Mouse (Mus musculus) midbrain, embryonic 13.5 days (tissue): ENCODE results near the gene Itpkb. TPM values are rescaled to one million over a fixed set of nuclear protein-coding genes. Genes with fewer than 3 reads are reported as not detected.

Source experiments
- ATAC-seq: fragments of 200-750 bp; cut with Nextera tagmentation; 2 replicates; pipeline ENCODE4 v1.8.0; 2017; ENCODE audit warnings: mild to moderate bottlenecking, moderate TSS enrichment, moderate library complexity
- H3K27ac ChIP-seq: fragments of 300-500 bp; sonication (generic); 2 replicates; pipeline ENCODE4 v1.5.1; 2015; ENCODE audit warnings: inconsistent platforms, mild to moderate bottlenecking, moderate library complexity
- H3K27me3 ChIP-seq: fragments of 300-500 bp; sonication (generic); 2 replicates; pipeline ENCODE4 v1.6.1; 2015; ENCODE audit warnings: mild to moderate bottlenecking, inconsistent platforms
- H3K36me3 ChIP-seq: fragments of 300-500 bp; sonication (generic); 2 replicates; pipeline ENCODE4 v1.6.1; 2015; ENCODE audit warnings: mild to moderate bottlenecking, inconsistent platforms
- H3K4me1 ChIP-seq: fragments of 300-500 bp; sonication (generic); replicated peaks from 2 replicates; pipeline ENCODE4 v1.6.1; 2015; ENCODE audit warnings: inconsistent platforms
- H3K4me2 ChIP-seq: fragments of 300-500 bp; sonication (generic); replicated peaks from 2 replicates; pipeline ENCODE4 v1.6.1; 2015; ENCODE audit warnings: moderate library complexity, mild to moderate bottlenecking, inconsistent platforms
- H3K4me3 ChIP-seq: fragments of 300-500 bp; sonication (generic); replicated peaks from 2 replicates; pipeline ENCODE4 v1.5.1; 2015; ENCODE audit warnings: mild to moderate bottlenecking, inconsistent platforms
- H3K9ac ChIP-seq: fragments of 300-500 bp; sonication (generic); replicated peaks from 2 replicates; pipeline ENCODE4 v1.6.1; 2015; ENCODE audit warnings: mild to moderate bottlenecking, inconsistent platforms
- H3K9me3 ChIP-seq: fragments of 300-500 bp; sonication (generic); 2 replicates; pipeline ENCODE4 v1.6.1; 2016; ENCODE audit warnings: mild to moderate bottlenecking, inconsistent platforms
- whole genome bisulfite sequencing: fragments of 180-500 bp; shearing (Covaris S2); methylation state at CpG from one replicate; pipeline ENCODE4 v1.1.7; 2015; 5-methylcytosine and 5-hydroxymethylcytosine counted together
- polyA plus RNA-seq: library from polyadenylated mRNA; unstranded; fragments of >200 nt; fragmentation: Nextera tagmentation; extraction: Ambion mirVana; gene quantifications from 2 replicates; pipeline ENCODE4 v1.2.1, GENCODE M21; 2015

Itpkb gene
- polyA plus RNA-seq, 1 experiment from 2014 or later: 2.5 TPM

GRCm38 (mm10) chr1:180393873-180394272 is 63.6 kb downstream of the Itpkb start:
- Histone ChIP-seq H3K4me2 (no peak overlapping the region), H3K27ac (no peak overlapping the region), H3K4me3 (no peak overlapping the region), H3K36me3 (no peaks in the 10 kb centered on the region), H3K9ac (no peak overlapping the region), H3K4me1 (no peaks in the 10 kb centered on the region), H3K9me3 (no peaks in the 10 kb centered on the region), H3K27me3 (no peaks in the 10 kb centered on the region)
- no peak for ATAC-seq
- WGBS: 93% methylated on average over 12 of the region's 12 CpGs

GRCm38 (mm10) chr1:180397734-180398133 is 67.4 kb downstream of the Itpkb start:
- H3K9me3 ChIP-seq: no peaks in the 10 kb centered on the region
- no peak overlapping the region for H3K4me3 ChIP-seq
- no peak for ATAC-seq
- 69% methylated on average over 5 of the region's 5 CpGs for WGBS
- no peaks in the 10 kb centered on the region for H3K36me3 ChIP-seq
- H3K27ac ChIP-seq: no peak overlapping the region
- H3K4me2 ChIP-seq: no peak overlapping the region
- H3K9ac ChIP-seq: no peak overlapping the region
- H3K4me1 ChIP-seq: no peaks in the 10 kb centered on the region
- no peaks in the 10 kb centered on the region for H3K27me3 ChIP-seq

- Histone ChIP-seq H3K27me3 (no peaks in the 10 kb centered on the region), H3K4me3 (no peak overlapping the region), H3K9ac (no peak overlapping the region), H3K36me3 (no peaks in the 10 kb centered on the region), H3K27ac (no peak overlapping the region), H3K9me3 (no peaks in the 10 kb centered on the region), H3K4me2 (no peak overlapping the region), H3K4me1 (no peaks in the 10 kb centered on the region)
- ATAC-seq: no peak
- 83% methylated on average over 3 of the region's 3 CpGs for WGBS
Observed at GRCm38 (mm10) chr1:180398446-180398845, 68.2 kb downstream of the Itpkb start.

- H3K4me3 ChIP-seq: no peak overlapping the region
- H3K9ac ChIP-seq: no peak overlapping the region
- no peak overlapping the region for H3K4me2 ChIP-seq
- no peaks in the 10 kb centered on the region for H3K36me3 ChIP-seq
- no peaks in the 10 kb centered on the region for H3K27me3 ChIP-seq
- no peaks in the 10 kb centered on the region for H3K9me3 ChIP-seq
- H3K27ac ChIP-seq: no peak overlapping the region
- no peaks in the 10 kb centered on the region; the same call in 1 of the 2 replicates for H3K4me1 ChIP-seq
- no peak for ATAC-seq
- 78% methylated on average over 4 of the region's 4 CpGs for WGBS
Observed at GRCm38 (mm10) chr1:180400691-180401455, 70.6 kb downstream of the Itpkb start.

- Histone ChIP-seq H3K9ac (no peak overlapping the region), H3K9me3 (no peaks in the 10 kb centered on the region), H3K27me3 (no peaks in the 10 kb centered on the region), H3K4me1 (no peaks in the 10 kb centered on the region; the same call in 1 of the 2 replicates), H3K27ac (no peak overlapping the region), H3K36me3 (no peaks in the 10 kb centered on the region), H3K4me3 (no peak overlapping the region), H3K4me2 (no peak overlapping the region)
- ATAC-seq: no peak
- WGBS: 81% methylated on average over 6 of the region's 6 CpGs
Observed at GRCm38 (mm10) chr1:180401725-180402124, 71.4 kb downstream of the Itpkb start.

- 91% methylated on average over 11 of the region's 11 CpGs for WGBS
Observed at GRCm38 (mm10) chr1:180402481-180403081, 72.3 kb downstream of the Itpkb start.

GRCm38 (mm10) chr1:180403357-180403693 is 73.0 kb downstream of the Itpkb start:
- peaks cover 4% of the 10 kb centered on the region; the same call in 1 of the 2 replicates for H3K4me1 ChIP-seq
- WGBS: 89% methylated on average over 8 of the region's 8 CpGs
- no peak overlapping the region for H3K4me2 ChIP-seq
- H3K9ac ChIP-seq: no peak overlapping the region
- no peaks in the 10 kb centered on the region for H3K9me3 ChIP-seq
- H3K36me3 ChIP-seq: no peaks in the 10 kb centered on the region
- H3K27me3 ChIP-seq: no peaks in the 10 kb centered on the region
- ATAC-seq: no peak
- H3K27ac ChIP-seq: no peak overlapping the region
- no peak overlapping the region for H3K4me3 ChIP-seq

More at GRCm38 (mm10) chr1:180402481-180403081, 72.3 kb downstream of the Itpkb start:
- Histone ChIP-seq H3K4me1 (peaks cover 4% of the 10 kb centered on the region; the same call in 1 of the 2 replicates), H3K9me3 (no peaks in the 10 kb centered on the region), H3K4me3 (no peak overlapping the region), H3K36me3 (no peaks in the 10 kb centered on the region), H3K9ac (no peak overlapping the region), H3K27ac (no peak overlapping the region), H3K4me2 (no peak overlapping the region), H3K27me3 (no peaks in the 10 kb centered on the region)
- no peak for ATAC-seq

GRCm38 (mm10) chr1:180403694-180404606 is 73.7 kb downstream of the Itpkb start:
- H3K9ac ChIP-seq: no peak overlapping the region
- H3K27me3 ChIP-seq: no peaks in the 10 kb centered on the region
- H3K4me2 ChIP-seq: no peak overlapping the region
- peaks cover 4% of the 10 kb centered on the region; the same call in 1 of the 2 replicates for H3K4me1 ChIP-seq
- no peak for ATAC-seq
- no peaks in the 10 kb centered on the region for H3K9me3 ChIP-seq
- WGBS: 80% methylated on average over 32 of the region's 32 CpGs
- no peaks in the 10 kb centered on the region for H3K36me3 ChIP-seq
- H3K27ac ChIP-seq: peak overlapping the region; percentile 64
- no peak overlapping the region for H3K4me3 ChIP-seq

- H3K9me3 ChIP-seq: no peaks in the 10 kb centered on the region
- 87% methylated on average over 3 of the region's 3 CpGs for WGBS
- ATAC-seq: no peak
- H3K4me1 ChIP-seq: peaks cover 4% of the 10 kb centered on the region; the same call in 1 of the 2 replicates
- H3K9ac ChIP-seq: no peak overlapping the region
- no peaks in the 10 kb centered on the region for H3K27me3 ChIP-seq
- H3K4me3 ChIP-seq: no peak overlapping the region
- H3K27ac ChIP-seq: peak overlapping the region; percentile 64
- no peak overlapping the region for H3K4me2 ChIP-seq
- H3K36me3 ChIP-seq: no peaks in the 10 kb centered on the region
Observed at GRCm38 (mm10) chr1:180404706-180405105, 74.4 kb downstream of the Itpkb start.

GRCm38 (mm10) chr1:180405576-180406335 is 75.5 kb downstream of the Itpkb start:
- Histone ChIP-seq H3K4me1 (peaks cover 4% of the 10 kb centered on the region; the same call in 1 of the 2 replicates), H3K4me3 (no peak overlapping the region), H3K4me2 (no peak overlapping the region), H3K27ac (no peak overlapping the region), H3K9ac (no peak overlapping the region), H3K36me3 (no peaks in the 10 kb centered on the region), H3K9me3 (no peaks in the 10 kb centered on the region), H3K27me3 (no peaks in the 10 kb centered on the region)
- 87% methylated on average over 9 of the region's 9 CpGs for WGBS
- no peak for ATAC-seq

GRCm38 (mm10) chr1:180406336-180407035 is 76.2 kb downstream of the Itpkb start:
- H3K36me3 ChIP-seq: no peaks in the 10 kb centered on the region
- H3K4me3 ChIP-seq: no peak overlapping the region
- H3K4me2 ChIP-seq: no peak overlapping the region
- H3K27ac ChIP-seq: no peak overlapping the region
- no peak overlapping the region for H3K9ac ChIP-seq
- no peaks in the 10 kb centered on the region for H3K27me3 ChIP-seq
- H3K4me1 ChIP-seq: peaks cover 4% of the 10 kb centered on the region; the same call in 1 of the 2 replicates
- H3K9me3 ChIP-seq: no peaks in the 10 kb centered on the region
- WGBS: 83% methylated on average over 11 of the region's 11 CpGs
- 0 out of 2 replicates have a peak, but pooled peaks have one; percentile 19 for ATAC-seq
